ENCODE assay signal across 12 mouse cellular contexts in the genomic region with DNA sequence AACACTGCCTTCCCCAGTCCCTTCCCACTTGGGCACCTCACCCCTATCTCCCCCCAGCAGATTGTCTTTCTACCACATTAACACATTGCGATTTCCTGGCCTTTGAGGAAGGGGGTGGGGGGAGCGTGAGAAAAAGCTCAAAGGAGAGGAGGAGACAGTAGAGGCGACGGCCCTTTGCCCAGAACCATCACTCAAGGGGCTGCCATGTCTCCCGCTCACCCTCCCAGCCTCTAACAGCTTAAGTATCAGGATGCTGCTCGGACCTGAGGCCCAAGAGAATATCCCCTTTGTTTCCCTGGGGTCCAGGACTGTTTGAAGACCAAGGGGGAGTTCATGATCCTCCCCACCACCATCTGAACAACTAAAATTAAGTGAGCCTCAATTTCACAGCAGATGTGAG. TPM values are rescaled to one million over a fixed set of nuclear protein-coding genes. Genes with fewer than 3 reads are reported as not detected.
DNase-seq lines count a peak whose midpoint lies in the region; ATAC-seq lines count a peak whose summit lies in the region.
"Had no signal": no experiment of that assay in that cellular context is flagged by ENCODE, and none has a peak within 500 bp of the region (broad histone marks: within the 10 kb centered on the region; RNA-seq: fewer than 3 reads in every experiment).

No protein-coding gene starts in this region.

- H3K9me3 ChIP-seq in heart, embryonic 15.5 days (replicated peaks): no peaks in the 10 kb centered on the region
- no peaks in the 10 kb centered on the region for H3K9me3 ChIP-seq in hindbrain, embryonic 16.5 days (ENCODE audit: control insufficient read depth, low read length)
- no peaks in the 10 kb centered on the region for H3K9me3 ChIP-seq in midbrain, embryonic 15.5 days

- intact Hi-C loops in heart, postnatal 36 days (cut with DNase I): loop anchor here (5.0 kb wide), 1 partner anchor 72 kb away; no protein-coding TSS in a partner anchor
- intact Hi-C loops in left cerebral cortex, postnatal 4 days (cut with DNase I): no loop called here

- no peak for ATAC-seq in heart, embryonic 15.5 days (replicated peaks; ENCODE audit: insufficient number of reproducible peaks, insufficient read depth, low FRiP score, low read depth)
- no peak for ATAC-seq in hindbrain, embryonic 16.5 days
- ATAC-seq in midbrain, embryonic 15.5 days (replicated peaks): no peak
- ATAC-seq in activated CD4-positive, CD25-positive, alpha-beta regulatory T cell, adult 4 months: no peak

- no peaks in the 10 kb centered on the region for H3K36me3 ChIP-seq in heart, embryonic 15.5 days
- no peaks in the 10 kb centered on the region for H3K36me3 ChIP-seq in hindbrain, embryonic 16.5 days (ENCODE audit: control insufficient read depth, insufficient read depth, low read length)
- no peaks in the 10 kb centered on the region for H3K36me3 ChIP-seq in midbrain, embryonic 15.5 days (replicated peaks)

- H3K27me3 ChIP-seq in heart, embryonic 15.5 days: peaks cover 98% of the 10 kb centered on the region
- peaks cover 33% of the 10 kb centered on the region for H3K27me3 ChIP-seq in hindbrain, embryonic 16.5 days (replicated peaks; ENCODE audit: control insufficient read depth, insufficient read depth, low read length)
- peaks cover 76% of the 10 kb centered on the region for H3K27me3 ChIP-seq in midbrain, embryonic 15.5 days (replicated peaks)
- H3K27me3 ChIP-seq: CH12.LX had no signal

- H3K27ac ChIP-seq in heart, embryonic 15.5 days: no peak overlapping the region
- H3K27ac ChIP-seq in hindbrain, embryonic 16.5 days (ENCODE audit: low read depth, low read length): no peak overlapping the region
- no peak overlapping the region for H3K27ac ChIP-seq in midbrain, embryonic 15.5 days
- H3K27ac ChIP-seq: layer of hippocampus, adult 2 months had no signal

- peak overlapping the region; percentile 47 for H3K4me2 ChIP-seq in heart, embryonic 15.5 days
- H3K4me2 ChIP-seq in hindbrain, embryonic 16.5 days (ENCODE audit: low read length): peak overlapping the region; percentile 46
- H3K4me2 ChIP-seq in midbrain, embryonic 15.5 days: peak overlapping the region; percentile 5

- H3K9ac ChIP-seq in heart, embryonic 15.5 days: no peak overlapping the region
- peak overlapping the region; percentile 18; the same call in 1 of the 2 replicates for H3K9ac ChIP-seq in hindbrain, embryonic 16.5 days (ENCODE audit: low read depth, low read length)
- H3K9ac ChIP-seq in midbrain, embryonic 15.5 days: no peak overlapping the region; the same call in 1 of the 2 replicates

- H3K4me3 ChIP-seq in heart, embryonic 15.5 days: peak overlapping the region; percentile 30
- H3K4me3 ChIP-seq in hindbrain, embryonic 16.5 days (ENCODE audit: low read length): peak overlapping the region; percentile 50
- peak overlapping the region; percentile 18 for H3K4me3 ChIP-seq in midbrain, embryonic 15.5 days
- H3K4me3 ChIP-seq: layer of hippocampus, adult 2 months had no signal

- no peak for DNase-seq in heart, postnatal 36 days
- DNase-seq in embryo, embryonic 10.5 days (ENCODE audit: low spot score): peak; percentile 65
- no peak for DNase-seq in left cerebral cortex, postnatal 4 days
- no peak for DNase-seq in adrenal gland, postnatal 4 days (ENCODE audit: low spot score in 2 of 2)
- DNase-seq: thymus, postnatal 25 days had no signal

- peaks cover 43% of the 10 kb centered on the region for H3K4me1 ChIP-seq in heart, embryonic 15.5 days (replicated peaks)
- H3K4me1 ChIP-seq in hindbrain, embryonic 16.5 days (ENCODE audit: control insufficient read depth, insufficient read depth, low read depth, low read length): peaks cover 20% of the 10 kb centered on the region
- peaks cover 36% of the 10 kb centered on the region for H3K4me1 ChIP-seq in midbrain, embryonic 15.5 days

- WGBS in heart, embryonic 15.5 days: 4% methylated on average over 6 of the region's 6 CpGs
- whole genome bisulfite sequencing in hindbrain, embryonic 16.5 days: 2% methylated on average over 6 of the region's 6 CpGs
- 4% methylated on average over 6 of the region's 6 CpGs for whole genome bisulfite sequencing in midbrain, embryonic 15.5 days

RNA-seq across cellular contexts. Expression of a gene that starts 1.8 kb away (rescaled TPM):
- polyA plus RNA-seq in heart, embryonic 15.5 days (2015; fragmentation: Nextera tagmentation; extraction: Ambion mirVana): 0.11 TPM in 1 of 2 replicates, not detected in the other
- not detected for total RNA-seq in heart, postnatal 36 days (2021)
- 33.0 and 35.8 TPM in 2 replicates for polyA plus RNA-seq in hindbrain, embryonic 16.5 days (2015; fragmentation: Nextera tagmentation; extraction: Ambion mirVana)
- polyA plus RNA-seq in midbrain, embryonic 15.5 days (2015; fragmentation: Nextera tagmentation; extraction: Ambion mirVana): 18.4 and 23.8 TPM in 2 replicates
- total RNA-seq in left cerebral cortex, postnatal 4 days (2021): under 1 TPM; 0.28 to 0.95 TPM
- not detected for total RNA-seq in adrenal gland, postnatal 4 days (2021)
- not detected for polyA plus RNA-seq in activated CD4-positive, CD25-positive, alpha-beta regulatory T cell, adult 4 months (2017; shearing (Covaris generic))
- total RNA-seq: CH12.LX; neutrophil, adult 5-6 weeks had no signal

Comparison
In these comparisons a context has a peak if more than half of its experiments do, and no peak if none do; other contexts are left out.
1. RNA of a gene that starts 1.8 kb away (polyA plus RNA-seq): 33.0 to 35.8 TPM in hindbrain, embryonic 16.5 days and 18.4 to 23.8 TPM in midbrain, embryonic 15.5 days; 0.11 TPM in heart, embryonic 15.5 days and not detected in activated CD4-positive, CD25-positive, alpha-beta regulatory T cell, adult 4 months; every median in the first group is over 10 times any median in the second.
2. Peak in every context shown above with its lines, with median percentiles within 50 percentile points of each other: H3K4me2 ChIP-seq and H3K4me3 ChIP-seq.